Mouse (Mus musculus): ENCODE measurements around the gene H2-Q10.

H2-Q10 gene

DNA sequence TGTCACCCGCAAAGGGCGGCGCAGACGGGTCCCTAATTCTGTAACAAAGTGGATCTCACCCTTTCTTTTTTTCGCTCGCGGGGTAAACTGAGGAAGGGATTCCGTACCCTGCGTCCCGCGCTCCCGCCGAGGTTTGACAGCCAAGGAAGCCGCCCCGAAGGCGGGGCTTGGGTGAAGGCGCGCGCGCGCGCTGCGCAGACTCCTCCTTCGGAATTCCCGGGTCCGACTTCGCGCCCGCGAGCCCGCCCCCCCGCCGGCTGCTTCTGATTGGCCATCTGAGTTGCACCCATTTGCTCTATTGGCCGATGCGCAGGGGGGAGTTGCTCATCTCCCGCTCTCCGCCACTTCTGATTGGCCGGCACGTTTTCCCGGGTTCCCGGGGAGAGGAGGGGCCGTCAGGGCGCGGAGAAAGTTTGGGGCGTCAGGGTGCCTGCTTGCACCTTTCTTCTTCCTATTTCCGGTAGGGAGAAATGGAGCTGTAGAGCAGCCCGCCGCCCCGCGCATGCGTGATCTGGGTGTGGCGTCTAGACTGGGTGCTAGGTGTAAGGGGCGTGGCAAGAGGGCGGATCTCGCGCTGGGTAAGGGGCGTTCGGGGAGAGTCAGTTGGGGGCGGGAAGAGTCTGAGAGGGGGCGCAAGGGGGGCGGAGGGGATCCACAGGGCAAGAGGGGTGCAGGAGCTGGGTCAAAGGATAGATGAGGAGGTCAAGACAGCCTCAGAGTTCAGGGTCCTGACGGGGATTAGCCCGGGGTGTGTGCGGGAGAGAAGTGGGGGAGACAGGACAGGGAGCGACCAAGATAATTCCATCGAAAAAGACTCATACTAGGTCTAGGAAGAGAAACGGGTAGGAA lies 47.0 kb downstream of the H2-Q10 start, which contains the start of the genes Tcf19 and Cchcr1:
Tcf19 (minus strand) TSS at position 173 of the 849 bp plus-strand sequence.
Cchcr1 (plus strand) TSS at position 449 of the 849 bp plus-strand sequence.
- peak; percentile 98 for DNase-seq

DNA sequence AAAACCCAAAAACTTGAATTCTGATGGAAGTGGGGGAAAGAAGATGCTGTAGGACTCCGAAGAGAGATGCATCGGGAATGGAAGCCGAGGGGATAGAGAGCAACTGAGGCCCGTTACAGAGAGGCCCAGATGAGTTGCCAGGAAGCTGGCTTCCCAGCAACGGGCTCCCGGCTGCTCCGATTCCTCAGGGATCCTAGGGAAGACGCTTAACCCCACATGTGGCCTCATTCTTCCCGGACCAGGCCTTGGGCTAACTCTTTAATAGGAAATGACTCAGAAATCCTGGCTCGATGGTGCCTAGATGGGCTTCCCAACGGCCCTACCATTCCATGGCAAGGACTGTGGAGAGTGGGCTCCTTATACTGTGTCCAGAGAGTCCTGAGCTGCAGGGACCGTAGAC lies 47.6 kb downstream of the H2-Q10 start:
- DNase-seq, result no peak

Data from lung, postnatal 10 days (tissue).